Mouse (Mus musculus): ENCODE results near the gene Dmwd. TPM values are rescaled to one million over a fixed set of nuclear protein-coding genes. Genes with fewer than 3 reads are reported as not detected.

The Dmwd gene
- 85.3 and 111 TPM in 2 replicates for polyA plus RNA-seq (2012; rRNA removed)

DNA sequence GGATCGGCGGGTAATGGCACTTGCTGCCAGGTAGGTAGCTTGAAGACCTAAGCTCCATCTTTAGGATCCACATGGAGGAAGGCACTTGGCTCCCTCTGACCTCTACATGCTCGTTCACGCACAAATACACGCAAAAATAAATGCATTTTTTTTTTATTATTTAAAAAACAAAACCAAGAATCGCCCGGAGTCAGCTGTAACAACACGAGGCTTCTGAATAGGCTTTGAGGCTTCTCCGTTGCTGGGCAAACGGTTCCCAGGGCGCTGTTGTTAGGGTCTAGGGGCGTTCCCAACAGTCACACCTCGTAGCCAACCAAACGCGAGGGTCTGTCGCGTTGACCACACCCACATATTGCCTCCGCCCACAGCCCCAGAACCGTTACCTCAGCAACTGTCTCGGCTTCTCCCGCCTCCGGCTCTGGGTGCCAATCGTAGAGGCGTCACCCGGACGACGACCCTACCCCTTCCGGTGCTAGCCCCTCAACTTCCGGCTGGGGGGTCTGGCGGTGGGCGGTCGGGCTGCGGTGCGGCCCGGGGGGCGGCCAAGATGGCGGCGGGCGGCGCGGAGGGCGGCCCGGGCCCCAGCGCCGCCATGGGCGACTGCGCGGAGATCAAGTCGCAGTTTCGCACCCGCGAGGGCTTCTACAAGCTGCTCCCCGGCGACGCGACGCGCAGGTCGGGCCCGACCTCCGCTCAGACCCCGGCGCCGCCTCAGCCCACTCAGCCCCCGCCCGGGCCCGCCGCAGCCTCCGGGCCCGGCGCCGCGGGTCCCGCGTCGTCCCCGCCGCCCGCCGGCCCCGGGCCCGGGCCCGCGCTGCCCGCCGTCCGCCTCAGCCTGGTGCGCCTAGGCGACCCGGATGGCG lies at the start of gene Dmwd:
Gene Dmwd, plus strand, starts transcription at position 505 of the 863 bp plus-strand sequence.

DNA sequence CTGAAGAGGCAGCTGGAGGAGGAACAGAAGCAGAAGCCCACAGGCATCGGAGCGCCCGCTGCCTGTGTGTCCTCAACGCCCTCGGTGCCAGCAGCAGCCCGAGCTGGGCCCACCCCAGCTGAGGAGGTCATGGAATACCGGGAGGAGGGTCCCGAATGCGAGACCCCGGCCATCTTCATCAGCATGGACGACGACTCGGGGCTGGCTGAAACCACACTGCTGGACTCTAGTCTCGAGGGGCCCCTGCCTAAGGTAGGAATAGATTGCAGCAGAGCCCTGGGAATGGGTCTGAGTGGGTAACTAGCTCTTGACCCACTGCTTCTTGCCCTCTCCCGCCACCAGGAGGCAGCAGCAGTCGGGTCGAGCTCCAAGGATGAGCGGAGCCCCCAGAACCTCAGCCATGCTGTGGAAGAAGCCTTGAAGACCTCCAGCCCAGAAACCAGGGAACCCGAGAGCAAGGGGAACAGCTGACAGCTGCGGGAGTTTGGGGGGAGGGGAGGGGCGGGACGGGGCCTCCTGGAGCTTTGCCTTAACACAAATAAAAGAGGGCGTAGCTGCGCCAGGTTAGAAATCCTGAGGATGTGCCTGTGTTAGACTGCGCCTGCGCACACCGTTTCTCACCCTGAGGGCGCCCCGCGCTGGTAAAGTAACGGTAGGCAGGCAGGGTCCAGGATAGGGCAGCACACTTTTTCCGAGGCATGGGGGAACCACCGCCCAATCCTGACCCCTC lies 21.8 kb upstream of the Dmwd start, which contains the start of gene Rsph6a:
Gene Rsph6a, plus strand, starts transcription at position 644 of the 730 bp plus-strand sequence.

DNA sequence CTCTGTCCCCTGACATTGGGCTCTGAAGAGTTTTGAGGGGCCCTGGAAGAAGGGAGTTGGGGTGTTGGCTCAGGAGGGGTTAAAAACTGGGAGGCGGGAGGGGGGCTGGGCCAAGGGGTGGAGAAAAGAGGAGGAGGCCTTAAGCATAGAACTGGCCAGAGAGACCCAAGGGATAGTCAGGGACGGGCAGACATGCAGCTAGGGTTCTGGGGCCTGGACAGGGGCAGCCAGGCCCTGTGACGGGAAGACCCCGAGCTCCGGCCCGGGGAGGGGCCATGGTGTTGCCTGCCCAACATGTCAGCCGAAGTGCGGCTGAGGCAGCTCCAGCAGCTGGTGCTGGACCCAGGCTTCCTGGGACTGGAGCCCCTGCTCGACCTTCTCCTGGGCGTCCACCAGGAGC lies 7.7 kb downstream of the Dmwd start, which contains the start of gene Dmpk:
Gene Dmpk, plus strand, starts transcription at position 149 of the 400 bp plus-strand sequence.

DNA sequence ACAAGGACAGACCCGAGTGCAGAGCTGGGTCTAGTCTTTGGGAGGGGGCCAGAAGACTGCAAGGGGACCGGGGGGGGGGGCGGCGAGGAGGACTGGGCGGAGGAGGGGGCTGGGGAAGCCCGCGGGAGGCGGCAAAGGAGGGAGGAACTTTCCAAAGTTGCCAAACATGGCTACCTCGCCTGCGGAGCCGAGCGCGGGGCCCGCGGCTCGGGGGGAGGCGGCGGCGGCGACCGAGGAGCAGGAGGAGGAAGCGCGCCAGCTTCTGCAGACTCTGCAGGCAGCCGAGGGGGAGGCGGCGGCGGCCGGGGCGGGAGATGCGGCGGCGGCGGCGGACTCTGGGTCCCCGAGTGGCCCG lies 18.4 kb downstream of the Dmwd start, which contains the start of gene Six5:
Gene Six5, plus strand, starts transcription at position 124 of the 355 bp plus-strand sequence.

DNA sequence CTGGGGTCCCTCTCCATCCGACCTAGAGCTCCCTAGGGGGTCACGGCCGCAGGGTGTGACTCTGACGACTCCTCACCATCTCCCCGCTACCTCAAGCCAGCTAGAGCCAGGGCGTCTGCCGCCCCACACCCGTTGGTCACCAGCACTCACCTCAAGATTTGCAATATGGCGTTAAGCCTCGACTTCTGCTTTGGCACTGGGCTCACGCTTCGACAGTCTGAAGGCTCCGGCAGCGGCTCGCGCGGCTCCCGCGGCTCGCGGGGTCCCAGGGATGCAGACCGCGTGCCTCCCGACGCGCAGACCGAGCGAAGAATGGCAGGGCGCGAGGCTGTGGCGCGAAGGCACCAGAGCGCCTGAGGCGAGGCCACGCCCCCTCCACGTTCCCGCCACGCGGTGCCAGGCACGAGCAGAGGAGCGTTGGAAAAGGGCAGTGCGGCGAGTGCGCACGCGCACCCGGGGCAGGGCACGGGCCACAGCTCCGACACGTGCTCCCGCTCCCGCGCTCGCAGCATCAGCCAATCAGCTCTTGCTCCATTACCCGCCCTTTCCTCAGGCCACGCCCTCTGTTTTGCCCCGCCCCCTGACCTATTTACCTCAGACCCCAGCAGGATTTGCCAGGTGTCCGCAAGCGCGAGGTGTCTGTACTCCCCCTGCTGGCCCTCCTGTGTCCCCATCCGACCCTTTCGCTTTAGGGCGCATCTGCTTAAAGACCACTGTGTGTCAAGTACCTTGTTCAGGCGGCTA lies 42.2 kb downstream of the Dmwd start, which contains the start of gene Gm4969:
Gene Gm4969, minus strand, starts transcription at position 341 of the 744 bp plus-strand sequence.

DNA sequence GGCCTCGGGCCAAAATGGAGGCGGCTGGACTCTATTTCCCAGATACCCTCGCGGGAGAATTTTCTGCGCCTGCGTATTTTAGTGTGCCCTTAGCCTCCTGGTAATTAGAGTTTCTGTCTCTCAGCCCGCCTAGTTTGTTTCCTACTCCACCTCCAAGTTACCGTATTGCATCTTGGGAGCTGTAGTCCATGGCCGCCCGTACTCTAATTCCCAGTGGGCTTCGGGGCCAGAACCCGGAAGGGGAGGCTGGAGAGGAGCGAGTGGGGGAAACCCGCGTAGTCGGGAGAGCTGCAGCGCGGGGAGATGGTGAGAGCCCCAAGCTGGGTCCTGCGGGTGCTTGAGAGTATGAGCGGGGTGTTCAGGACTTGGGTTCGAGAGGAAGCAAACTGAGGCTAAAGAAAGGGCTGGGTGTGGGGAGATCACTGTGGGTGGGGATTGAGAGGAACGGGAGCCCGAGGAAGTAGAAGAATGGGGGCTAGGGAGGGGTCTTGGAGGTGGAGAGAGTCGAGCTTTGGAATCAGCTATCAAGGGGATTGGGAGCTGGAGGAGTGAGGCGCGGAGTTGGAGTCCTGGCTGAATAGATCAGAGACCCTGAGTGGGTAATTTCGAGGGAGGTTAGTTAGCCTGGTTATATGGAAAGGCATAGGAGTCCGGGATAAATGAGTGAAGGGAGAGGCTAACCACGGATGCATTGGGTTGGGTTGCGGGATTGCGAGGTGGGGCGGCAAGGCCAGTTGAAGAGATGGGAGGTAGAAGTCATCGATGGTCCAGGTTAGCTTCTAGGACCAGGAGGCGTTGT lies 43.8 kb downstream of the Dmwd start, which contains the start of gene Fbxo46:
Gene Fbxo46, plus strand, starts transcription at position 229 of the 799 bp plus-strand sequence.

Other genes with a start within 250 kb of the Dmwd start
- gene Mill2, start 236.3 kb upstream of the Dmwd start, polyA plus RNA-seq (2012; rRNA removed): 0.51 and 0.59 TPM in 2 replicates
- 0.67 and 1.1 TPM in 2 replicates for gene Pglyrp1, start 204.9 kb upstream of the Dmwd start, polyA plus RNA-seq (2012; rRNA removed)
- 39.2 and 123 TPM in 2 replicates for gene Ccdc61, start 165.8 kb upstream of the Dmwd start, polyA plus RNA-seq (2012; rRNA removed)
- 15.5 and 23.3 TPM in 2 replicates for gene Nova2, start 150.3 kb upstream of the Dmwd start, polyA plus RNA-seq (2012; rRNA removed)
- 0.32 and 0.84 TPM in 2 replicates for gene Nanos2, start 88.8 kb upstream of the Dmwd start, polyA plus RNA-seq (2012; rRNA removed)
- gene Mypop, start 85.0 kb upstream of the Dmwd start, polyA plus RNA-seq (2012; rRNA removed): 7.1 and 7.9 TPM in 2 replicates
- gene Irf2bp1, start 72.2 kb upstream of the Dmwd start, polyA plus RNA-seq (2012; rRNA removed): 31.9 and 58.6 TPM in 2 replicates
- 0.57 and 0.67 TPM in 2 replicates for gene Foxa3, start 52.7 kb upstream of the Dmwd start, polyA plus RNA-seq (2012; rRNA removed)
- 84.7 and 90.8 TPM in 2 replicates for gene Sympk, start 51.9 kb upstream of the Dmwd start, polyA plus RNA-seq (2012; rRNA removed)
- 0.02 and 0.11 TPM in 2 replicates for gene Rsph6a, start 21.5 kb upstream of the Dmwd start, polyA plus RNA-seq (2012; rRNA removed)
- gene Dmpk, start 7.6 kb downstream of the Dmwd start, polyA plus RNA-seq (2012; rRNA removed): 67.7 and 68.8 TPM in 2 replicates
- gene Six5, start 18.4 kb downstream of the Dmwd start, polyA plus RNA-seq (2012; rRNA removed): 35.0 and 44.6 TPM in 2 replicates
- 0.97 and 3.3 TPM in 2 replicates for gene Gm4969, start 42.1 kb downstream of the Dmwd start, polyA plus RNA-seq (2012; rRNA removed)
- gene Fbxo46, start 43.6 kb downstream of the Dmwd start, polyA plus RNA-seq (2012; rRNA removed): 10.6 and 11.1 TPM in 2 replicates
- gene Qpctl, start 73.1 kb downstream of the Dmwd start, polyA plus RNA-seq (2012; rRNA removed): 9.8 and 13.3 TPM in 2 replicates
- gene Snrpd2, start 73.5 kb downstream of the Dmwd start, polyA plus RNA-seq (2012; rRNA removed): 200 and 212 TPM in 2 replicates
- 2.4 and 3.1 TPM in 2 replicates for gene Gipr, start 89.9 kb downstream of the Dmwd start, polyA plus RNA-seq (2012; rRNA removed)
- 26.1 and 34.5 TPM in 2 replicates for gene Eml2, start 100.2 kb downstream of the Dmwd start, polyA plus RNA-seq (2012; rRNA removed)
- 1.6 and 4.5 TPM in 2 replicates for gene Gpr4, start 136.3 kb downstream of the Dmwd start, polyA plus RNA-seq (2012; rRNA removed)
- 24.3 and 29.1 TPM in 2 replicates for gene Opa3, start 152.1 kb downstream of the Dmwd start, polyA plus RNA-seq (2012; rRNA removed)
- 67.2 and 70.5 TPM in 2 replicates for gene Vasp, start 195.6 kb downstream of the Dmwd start, polyA plus RNA-seq (2012; rRNA removed)
- 0.10 and 0.32 TPM in 2 replicates for gene Ppm1n, start 203.8 kb downstream of the Dmwd start, polyA plus RNA-seq (2012; rRNA removed)
- 46.8 and 47.1 TPM in 2 replicates for gene Rtn2, start 206.4 kb downstream of the Dmwd start, polyA plus RNA-seq (2012; rRNA removed)
- 0.06 and 0.07 TPM in 2 replicates for gene Fosb, start 233.8 kb downstream of the Dmwd start, polyA plus RNA-seq (2012; rRNA removed)